8 mouse cellular contexts compared by ENCODE assay signal in the genomic region with DNA sequence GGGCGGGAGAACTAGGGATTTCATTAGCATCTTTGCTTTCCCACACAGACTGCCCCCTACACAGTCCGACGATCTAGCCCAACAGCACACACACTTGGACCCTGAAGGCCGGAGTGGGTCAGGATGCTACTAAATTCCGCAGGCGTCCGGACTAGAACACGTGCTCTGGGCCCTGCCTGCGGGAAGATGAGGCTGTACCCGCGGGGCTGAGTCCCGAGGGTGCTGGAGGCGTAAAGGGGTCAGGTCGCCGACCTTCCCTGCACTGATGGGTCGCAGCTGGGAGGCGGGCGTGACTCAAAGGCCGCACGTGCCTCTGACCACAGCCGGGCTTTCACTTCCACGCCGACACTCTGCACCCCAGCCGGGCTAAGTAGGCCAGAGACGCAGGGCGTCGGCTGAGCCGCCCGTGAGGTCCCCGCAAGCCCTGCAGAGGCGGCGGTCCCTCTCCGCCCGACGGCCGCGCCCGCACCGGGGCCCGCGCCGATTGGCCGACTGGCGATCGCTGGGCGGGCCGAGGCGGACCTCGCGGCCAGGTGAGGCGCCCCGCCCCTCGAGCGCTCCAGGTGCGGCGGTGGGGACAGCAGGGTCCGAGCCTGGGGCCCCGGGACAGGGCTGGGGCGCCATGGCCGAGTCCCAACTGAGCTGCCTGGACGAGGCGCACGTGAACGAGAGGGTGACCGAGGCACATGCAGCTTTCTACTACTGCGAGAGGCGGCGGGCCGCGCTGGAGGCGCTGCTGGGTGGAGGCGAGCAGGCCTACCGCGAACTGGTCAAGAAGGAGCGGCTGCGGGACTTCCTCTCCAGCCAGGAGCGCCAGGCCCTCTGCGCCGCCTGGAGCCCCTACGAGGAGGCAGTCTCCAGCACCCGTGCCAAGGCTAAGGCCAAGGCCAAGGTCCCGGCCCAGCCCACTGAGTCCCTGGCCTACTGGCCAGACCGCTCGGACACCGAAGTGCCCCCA. TPM values are rescaled to one million over a fixed set of nuclear protein-coding genes. Genes with fewer than 3 reads are reported as not detected.
DNase-seq lines count a peak whose midpoint lies in the region; ATAC-seq and TF ChIP-seq lines count a peak whose summit lies in the region.

A gene (plus strand): TSS at position 553 of the 958 bp plus-strand sequence.

- no peaks in the 10 kb centered on the region for H3K9me3 ChIP-seq in embryonic facial prominence, embryonic 12.5 days
- no peaks in the 10 kb centered on the region for H3K9me3 ChIP-seq in heart, embryonic 15.5 days (replicated peaks)
- H3K9me3 ChIP-seq in kidney, postnatal 0 days (replicated peaks; ENCODE audit: low read length), result no peaks in the 10 kb centered on the region

- no peaks in the 10 kb centered on the region for H3K36me3 ChIP-seq in embryonic facial prominence, embryonic 12.5 days
- H3K36me3 ChIP-seq in heart, embryonic 15.5 days, result no peaks in the 10 kb centered on the region
- H3K36me3 ChIP-seq in kidney, postnatal 0 days (ENCODE audit: insufficient read depth, low read length), result no peaks in the 10 kb centered on the region

- peak within 1 kb of the TSS; percentile 63 for H3K4me2 ChIP-seq in embryonic facial prominence, embryonic 12.5 days (replicated peaks)
- peak within 1 kb of the TSS; percentile 84 for H3K4me2 ChIP-seq in heart, embryonic 15.5 days
- H3K4me2 ChIP-seq in kidney, postnatal 0 days (ENCODE audit: low read length), result peak within 1 kb of the TSS; percentile 65

- no peak for TF ChIP-seq CTCF in kidney, postnatal 0 days (IDR thresholded peaks at IDR 0.05; ENCODE audit: low read depth)
- TF ChIP-seq CTCF in layer of hippocampus, adult 2 months (conservative IDR thresholded peaks at IDR 0.05), result no peak

- peaks cover 37% of the 10 kb centered on the region for H3K27me3 ChIP-seq in embryonic facial prominence, embryonic 12.5 days
- H3K27me3 ChIP-seq in heart, embryonic 15.5 days, result peaks cover 30% of the 10 kb centered on the region
- no peaks in the 10 kb centered on the region for H3K27me3 ChIP-seq in kidney, postnatal 0 days (ENCODE audit: insufficient read depth, low read length)

- no peak within 1 kb of the TSS for H3K27ac ChIP-seq in embryonic facial prominence, embryonic 12.5 days
- H3K27ac ChIP-seq in heart, embryonic 15.5 days, result no peak within 1 kb of the TSS
- no peak within 1 kb of the TSS for H3K27ac ChIP-seq in kidney, postnatal 0 days
- H3K27ac ChIP-seq in layer of hippocampus, adult 2 months, result no peak within 1 kb of the TSS; the same call in 1 of the 2 replicates

- H3K4me3 ChIP-seq in embryonic facial prominence, embryonic 12.5 days, result peak within 1 kb of the TSS; percentile 39
- peak within 1 kb of the TSS; percentile 49 for H3K4me3 ChIP-seq in heart, embryonic 15.5 days
- peak within 1 kb of the TSS; percentile 37 for H3K4me3 ChIP-seq in kidney, postnatal 0 days (replicated peaks; ENCODE audit: low read depth, low read length)
- no peak within 1 kb of the TSS for H3K4me3 ChIP-seq in layer of hippocampus, adult 2 months

- 5% methylated on average over 85 of the region's 85 CpGs for WGBS in embryonic facial prominence, embryonic 12.5 days
- WGBS in heart, embryonic 15.5 days, result 11% methylated on average over 67 of the region's 85 CpGs
- 6% methylated on average over 85 of the region's 85 CpGs for WGBS in kidney, postnatal 0 days

- H3K4me1 ChIP-seq in embryonic facial prominence, embryonic 12.5 days, result 0 out of 2 replicates have a peak, but pooled peaks cover 9% of the 10 kb centered on the region
- peaks cover 17% of the 10 kb centered on the region for H3K4me1 ChIP-seq in heart, embryonic 15.5 days (replicated peaks)
- H3K4me1 ChIP-seq in kidney, postnatal 0 days (replicated peaks; ENCODE audit: insufficient read depth, low read length), result 0 out of 2 replicates have a peak, but pooled peaks cover 9% of the 10 kb centered on the region

- peak; percentile 64 for ATAC-seq in embryonic facial prominence, embryonic 12.5 days (ENCODE audit: insufficient number of reproducible peaks, insufficient read depth, low FRiP score, low TSS enrichment)
- ATAC-seq in heart, embryonic 15.5 days (replicated peaks; ENCODE audit: insufficient number of reproducible peaks, insufficient read depth, low FRiP score, low read depth), result peak; percentile 70
- peak; percentile 80 for ATAC-seq in kidney, postnatal 0 days (replicated peaks; ENCODE audit: low FRiP score, low read depth)

- peak within 1 kb of the TSS; percentile 28 for H3K9ac ChIP-seq in embryonic facial prominence, embryonic 12.5 days
- H3K9ac ChIP-seq in heart, embryonic 15.5 days, result peak within 1 kb of the TSS; percentile 48
- peak within 1 kb of the TSS; percentile 57 for H3K9ac ChIP-seq in kidney, postnatal 0 days (ENCODE audit: low read depth, low read length)

- peak; percentile 28 for DNase-seq in R1 (ENCODE audit: low read depth, low spot score)
- peak; percentile 34 for DNase-seq in kidney, postnatal 0 days (ENCODE audit: low spot score)
- peak; percentile 35 for DNase-seq in lung, postnatal 25 days (ENCODE audit: low spot score)
- peak; percentile 43 for DNase-seq in skeletal muscle tissue, adult 2 months (ENCODE audit: low read depth, low spot score)
- no peak for DNase-seq in layer of hippocampus, adult 2 months (ENCODE audit: low spot score in 2 of 2)
- no peak for DNase-seq in layer of hippocampus, adult 9-10 months (ENCODE audit: low spot score)

RNA-seq across cellular contexts. Expression of the gene that starts here (rescaled TPM):
- polyA plus RNA-seq in embryonic facial prominence, embryonic 12.5 days (2016; fragmentation: Nextera tagmentation; extraction: Ambion mirVana), result 2.6 and 3.0 TPM in 2 replicates
- 0.21 and 1.1 TPM in 2 replicates for polyA plus RNA-seq in heart, embryonic 15.5 days (2015; fragmentation: Nextera tagmentation; extraction: Ambion mirVana)
- polyA plus RNA-seq in kidney, postnatal 0 days (2015; fragmentation: Nextera tagmentation; extraction: Ambion mirVana), result 5.6 and 6.1 TPM in 2 replicates
- total RNA-seq in layer of hippocampus, adult 2 months (2021), result under 1 TPM in 1 of 2 experiments, not detected in 1; 0.15 TPM

Comparison
In these comparisons a context has a peak if more than half of its experiments do, and no peak if none do; other contexts are left out.
1. DNase-seq: peak in R1 (single experiment), kidney, postnatal 0 days (single experiment), lung, postnatal 25 days (single experiment) and skeletal muscle tissue, adult 2 months (single experiment); none in layer of hippocampus, adult 2 months (0 of 2) and layer of hippocampus, adult 9-10 months (single experiment).
2. Peak in every context shown above with its lines, with median percentiles within 50 percentile points of each other: ATAC-seq, H3K4me2 ChIP-seq and H3K9ac ChIP-seq.